Comparison of ENCODE assay signal across 15 mouse cellular contexts in genomic region chr1:164713798-164714551, GRCm38 (mm10).
A peak's percentile ranks its signal among the peaks of the same experiment; 100 is the strongest.
DNase-seq lines count a peak whose midpoint lies in the region; ATAC-seq lines count a peak whose summit lies in the region.
"Had no signal": no experiment of that assay in that cellular context is flagged by ENCODE, and none has a peak within 500 bp of the region (broad histone marks: within the 10 kb centered on the region; RNA-seq: fewer than 3 reads in every experiment).

No protein-coding gene starts in this region.

- no peak overlapping the region for H3K4me2 ChIP-seq in intestine, embryonic 15.5 days (replicated peaks)
- H3K4me2 ChIP-seq: forebrain, embryonic 15.5 days; heart, embryonic 11.5 days had no signal

- no peak overlapping the region for H3K4me3 ChIP-seq in intestine, embryonic 15.5 days (replicated peaks)
- no peak overlapping the region for H3K4me3 ChIP-seq in midbrain, embryonic 10.5 days
- H3K4me3 ChIP-seq in embryonic facial prominence, embryonic 10.5 days = no peak overlapping the region
- H3K4me3 ChIP-seq: forebrain, embryonic 15.5 days had no signal

- no peaks in the 10 kb centered on the region for H3K9me3 ChIP-seq in intestine, embryonic 15.5 days
- no peaks in the 10 kb centered on the region for H3K9me3 ChIP-seq in midbrain, embryonic 10.5 days (replicated peaks)
- H3K9me3 ChIP-seq in embryonic facial prominence, embryonic 10.5 days = no peaks in the 10 kb centered on the region
- H3K9me3 ChIP-seq: forebrain, embryonic 15.5 days had no signal

- H3K27ac ChIP-seq in intestine, embryonic 15.5 days = peak overlapping the region; percentile 48; the same call in 1 of the 2 replicates
- no peak overlapping the region for H3K27ac ChIP-seq in midbrain, embryonic 10.5 days (replicated peaks)
- no peak overlapping the region for H3K27ac ChIP-seq in embryonic facial prominence, embryonic 10.5 days (replicated peaks)
- H3K27ac ChIP-seq: forebrain, embryonic 15.5 days had no signal

- no peaks in the 10 kb centered on the region for H3K36me3 ChIP-seq in intestine, embryonic 15.5 days
- H3K36me3 ChIP-seq in midbrain, embryonic 10.5 days = no peaks in the 10 kb centered on the region
- no peaks in the 10 kb centered on the region for H3K36me3 ChIP-seq in embryonic facial prominence, embryonic 10.5 days (replicated peaks)
- H3K36me3 ChIP-seq: forebrain, embryonic 15.5 days had no signal

- H3K9ac ChIP-seq in intestine, embryonic 15.5 days = no peak overlapping the region
- H3K9ac ChIP-seq: forebrain, embryonic 15.5 days had no signal

- 45% methylated on average over 4 of the region's 4 CpGs for WGBS in intestine, embryonic 15.5 days
- WGBS in midbrain, embryonic 10.5 days = 78% methylated on average over 4 of the region's 4 CpGs
- WGBS in embryonic facial prominence, embryonic 10.5 days = 75% methylated on average over 4 of the region's 4 CpGs

- no peaks in the 10 kb centered on the region for H3K4me1 ChIP-seq in intestine, embryonic 15.5 days (replicated peaks)
- H3K4me1 ChIP-seq in midbrain, embryonic 10.5 days = no peaks in the 10 kb centered on the region
- no peaks in the 10 kb centered on the region for H3K4me1 ChIP-seq in embryonic facial prominence, embryonic 10.5 days
- H3K4me1 ChIP-seq: forebrain, embryonic 15.5 days had no signal

- DNase-seq in kidney, postnatal 4 days = peak; percentile 13 to 16
- DNase-seq in B cell, adult 2 months = no peak
- DNase-seq in midbrain, embryonic 10.5 days (ENCODE audit: low spot score) = no peak
- no peak for DNase-seq in embryonic facial prominence, embryonic 10.5 days (ENCODE audit: low spot score)
- DNase-seq: cerebellum, adult 2 months; embryo, embryonic 11 days; gastrocnemius, postnatal 10 days; heart, postnatal 4 days; left cerebral cortex, postnatal 4 days; thymus, postnatal 14 days had no signal

- H3K27me3 ChIP-seq in intestine, embryonic 15.5 days (replicated peaks) = no peaks in the 10 kb centered on the region
- H3K27me3 ChIP-seq in midbrain, embryonic 10.5 days (ENCODE audit: low read depth, poor library complexity, severe bottlenecking) = no peaks in the 10 kb centered on the region
- no peaks in the 10 kb centered on the region for H3K27me3 ChIP-seq in embryonic facial prominence, embryonic 10.5 days (replicated peaks; ENCODE audit: low read depth, poor library complexity, severe bottlenecking)
- H3K27me3 ChIP-seq: forebrain, embryonic 15.5 days had no signal

- 0 out of 2 replicates have a peak, but pooled peaks have one; percentile 18 for ATAC-seq in common myeloid progenitor, adult 5-6 weeks (replicated peaks; ENCODE audit: low read depth, poor library complexity, severe bottlenecking)
- ATAC-seq in intestine, embryonic 15.5 days = peak; percentile 84
- 0 out of 2 replicates have a peak, but pooled peaks have one; percentile 37 for ATAC-seq in megakaryocyte progenitor cell, adult 5-6 weeks (replicated peaks; ENCODE audit: poor library complexity)
- ATAC-seq: forebrain, embryonic 15.5 days had no signal

Comparison
In these comparisons a context has a peak if more than half of its experiments do, and no peak if none do; other contexts are left out.
1. ATAC-seq: peak in every context shown above with its lines; median percentile 84 in intestine, embryonic 15.5 days; 37 in megakaryocyte progenitor cell, adult 5-6 weeks; 18 in common myeloid progenitor, adult 5-6 weeks.
2. DNase-seq: peak in kidney, postnatal 4 days (2 of 2); none in B cell, adult 2 months (0 of 2), midbrain, embryonic 10.5 days (single experiment) and embryonic facial prominence, embryonic 10.5 days (single experiment).